ENCODE assay signal across 24 mouse cellular contexts in genomic region chr13:43941731-43942130, GRCm38 (mm10).
A peak's percentile ranks its signal among the peaks of the same experiment; 100 is the strongest.
DNase-seq lines count a peak whose midpoint lies in the region; ATAC-seq lines count a peak whose summit lies in the region.
"Had no signal": no experiment of that assay in that cellular context is flagged by ENCODE, and none has a peak within 500 bp of the region (broad histone marks: within the 10 kb centered on the region; RNA-seq: fewer than 3 reads in every experiment).

No protein-coding gene starts in this region.

- ATAC-seq in CD4-positive, CD25-positive, alpha-beta regulatory T cell, adult 4 months = no peak
- ATAC-seq in kidney, embryonic 16.5 days (ENCODE audit: low FRiP score, low TSS enrichment) = no peak
- ATAC-seq: activated CD4-positive, CD25-positive, alpha-beta regulatory T cell, adult 4 months; forebrain, embryonic 16.5 days; Patski had no signal

- H3K27ac ChIP-seq in kidney, embryonic 16.5 days (ENCODE audit: low read length) = no peak overlapping the region
- H3K27ac ChIP-seq: embryonic facial prominence, embryonic 13.5 days; forebrain, embryonic 12.5 days; heart, embryonic 10.5 days; hindbrain, embryonic 12.5 days had no signal

- no peak overlapping the region for H3K4me3 ChIP-seq in kidney, embryonic 16.5 days (ENCODE audit: low read length)
- H3K4me3 ChIP-seq: embryonic facial prominence, embryonic 13.5 days; forebrain, embryonic 12.5 days; heart, embryonic 10.5 days; hindbrain, embryonic 12.5 days had no signal

- 49% methylated on average over 8 of the region's 8 CpGs for WGBS in kidney, embryonic 16.5 days

- H3K9me3 ChIP-seq in kidney, embryonic 16.5 days (ENCODE audit: low read length) = 0 out of 2 replicates have a peak, but pooled peaks cover 5% of the 10 kb centered on the region
- H3K9me3 ChIP-seq: embryonic facial prominence, embryonic 13.5 days; heart, embryonic 10.5 days; hindbrain, embryonic 12.5 days had no signal

- H3K4me2 ChIP-seq in kidney, embryonic 16.5 days (replicated peaks; ENCODE audit: low read depth, low read length) = no peak overlapping the region
- H3K4me2 ChIP-seq: embryonic facial prominence, embryonic 13.5 days; forebrain, embryonic 12.5 days; hindbrain, embryonic 12.5 days had no signal

- H3K27me3 ChIP-seq in kidney, embryonic 16.5 days (ENCODE audit: insufficient read depth, low read length) = peaks cover 6% of the 10 kb centered on the region; the same call in 1 of the 2 replicates
- H3K27me3 ChIP-seq: CH12.LX; embryonic facial prominence, embryonic 13.5 days; forebrain, embryonic 12.5 days; hindbrain, embryonic 12.5 days; Patski had no signal

- H3K9ac ChIP-seq in kidney, embryonic 16.5 days (replicated peaks; ENCODE audit: low read length) = no peak overlapping the region
- H3K9ac ChIP-seq: embryonic facial prominence, embryonic 13.5 days; forebrain, embryonic 12.5 days; hindbrain, embryonic 12.5 days had no signal

- H3K36me3 ChIP-seq in kidney, embryonic 16.5 days (ENCODE audit: insufficient read depth, low read length) = no peaks in the 10 kb centered on the region
- H3K36me3 ChIP-seq: embryonic facial prominence, embryonic 13.5 days; forebrain, embryonic 12.5 days; heart, embryonic 10.5 days; hindbrain, embryonic 12.5 days had no signal

- peaks cover 3% of the 10 kb centered on the region; the same call in 1 of the 2 replicates for H3K4me1 ChIP-seq in kidney, embryonic 16.5 days (ENCODE audit: insufficient read depth, low read length)
- H3K4me1 ChIP-seq: heart, embryonic 10.5 days had no signal

- DNase-seq in CD4-positive, CD25-positive, alpha-beta regulatory T cell, adult 2 months (ENCODE audit: low read depth, low spot score) = peak; percentile 19
- peak; percentile 20 to 26 for DNase-seq in kidney, adult 8-10 months
- no peak for DNase-seq in kidney, adult 11 months
- DNase-seq in kidney, postnatal 36 days = peak; percentile 17 to 26
- DNase-seq in adipocyte (ENCODE audit: low spot score) = no peak
- DNase-seq: adrenal gland, adult 2 months; adrenal gland, postnatal 25 days; cerebellum, adult 18-20 months; cerebellum, adult 9-11 months; cerebellum, postnatal 36 days; gastrocnemius, postnatal 10 days; heart, adult 18-20 months; heart, postnatal 10 days; heart, postnatal 4 days had no signal

Comparison
In these comparisons a context has a peak if more than half of its experiments do, and no peak if none do; other contexts are left out.
1. DNase-seq: peak in CD4-positive, CD25-positive, alpha-beta regulatory T cell, adult 2 months (single experiment), kidney, adult 8-10 months (2 of 2) and kidney, postnatal 36 days (2 of 2); none in kidney, adult 11 months (single experiment) and adipocyte (single experiment).